Mouse (Mus musculus) adrenal gland, postnatal 36 days (tissue): ENCODE results near the gene Ripk4. TPM values are rescaled to one million over a fixed set of nuclear protein-coding genes. Genes with fewer than 3 reads are reported as not detected.

Experiments used
- DNase-seq, 2 experiments: peaks; one replicate each; pipeline ENCODE4 v3.0.0; 2021; ENCODE audit warnings: mixed read lengths in 1 of 2
- total RNA-seq, 2 experiments: library from RNA; stranded (reverse); gene quantifications; 2 replicates each; pipeline ENCODE4 v1.2.3; 2021

Gene Ripk4
- total RNA-seq, 2 experiments from 2014 or later: 0.16 to 0.63 TPM

DNA sequence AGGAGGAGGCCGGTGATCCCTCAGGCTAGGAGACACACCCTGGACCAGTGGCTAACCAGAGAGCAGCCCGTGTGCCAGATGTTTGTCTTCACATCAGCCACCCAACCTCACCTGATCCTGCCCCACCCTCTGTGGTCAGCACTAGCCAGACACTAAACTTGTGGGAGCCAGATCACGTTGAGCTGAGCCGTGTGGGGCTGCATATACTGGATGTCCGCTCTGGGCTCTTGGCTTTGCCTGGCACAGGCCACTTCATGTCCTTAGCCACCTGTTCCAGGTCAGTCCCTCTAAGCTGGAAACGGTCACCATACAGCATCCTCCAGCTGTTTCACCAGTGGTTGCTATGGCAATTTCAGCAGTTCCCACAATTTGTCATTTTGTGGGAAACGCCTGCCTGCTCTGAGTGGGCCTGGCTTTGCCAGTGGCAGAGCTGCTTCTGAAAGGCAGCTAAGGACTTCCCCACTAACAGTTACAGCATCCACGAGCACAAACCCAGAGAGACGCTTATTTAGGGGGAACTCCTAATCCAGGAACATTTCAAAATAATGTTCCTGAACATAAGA is 28.7 kb downstream of the Ripk4 start:
- no peak for DNase-seq

DNA sequence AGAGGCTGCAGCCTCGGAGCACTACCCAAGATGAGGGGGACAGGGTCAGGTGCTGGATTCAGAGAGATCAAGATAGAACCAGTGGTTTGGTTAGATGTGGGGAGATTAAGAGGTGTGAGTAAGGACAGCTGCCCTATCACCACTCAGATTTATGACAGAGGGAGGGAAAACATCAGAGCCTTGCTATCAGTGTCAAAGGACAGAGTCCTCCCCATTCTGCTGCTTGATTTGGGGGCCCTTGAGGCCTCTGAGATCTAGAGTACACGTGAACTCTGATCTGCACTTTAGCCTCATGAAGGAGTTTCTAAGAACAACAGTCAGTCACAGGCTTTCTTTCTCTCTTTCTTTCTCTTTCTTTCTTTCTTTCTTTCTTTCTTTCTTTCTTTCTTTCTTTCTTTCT is 30.0 kb downstream of the Ripk4 start:
- DNase-seq: no peak

DNA sequence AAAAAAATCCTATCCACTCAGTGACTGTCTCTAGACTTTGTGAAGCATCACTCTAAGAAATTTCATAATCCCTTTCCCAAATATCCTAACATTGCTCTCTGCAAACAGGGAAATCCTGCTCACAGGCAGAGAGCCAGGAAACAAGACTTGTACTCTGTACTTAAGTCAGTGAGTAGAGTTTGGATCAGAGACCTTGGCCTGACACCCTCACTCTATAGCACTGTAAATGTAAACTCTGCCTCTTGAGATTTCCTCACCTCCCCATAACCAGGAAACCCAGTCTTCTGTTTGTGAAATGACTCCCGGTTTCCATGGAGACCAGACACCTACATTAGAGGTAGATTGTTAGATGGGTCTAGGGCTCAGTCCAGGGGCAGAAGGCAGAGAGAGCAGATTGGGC is 33.3 kb downstream of the Ripk4 start:
- DNase-seq: no peak

DNA sequence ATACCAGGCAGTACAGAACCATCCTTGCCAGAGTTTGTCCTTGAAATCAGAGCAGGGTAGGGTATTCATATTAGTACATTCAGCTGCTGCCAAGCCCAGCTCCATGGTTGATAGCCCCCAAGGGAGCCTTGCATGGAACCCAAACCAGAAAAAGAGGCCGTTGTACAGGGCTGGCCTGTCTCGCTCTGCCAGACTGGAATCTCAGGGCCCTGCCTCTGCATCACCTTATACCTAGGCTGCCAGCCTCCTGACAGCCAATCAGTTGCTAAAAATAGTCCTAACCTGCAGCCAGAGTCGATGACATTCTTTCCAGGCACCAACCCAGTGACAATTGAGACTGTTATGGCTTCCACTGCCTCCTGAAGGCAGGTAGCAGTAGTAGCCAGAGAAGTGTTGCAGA is 37.2 kb downstream of the Ripk4 start:
- DNase-seq: no peak

DNA sequence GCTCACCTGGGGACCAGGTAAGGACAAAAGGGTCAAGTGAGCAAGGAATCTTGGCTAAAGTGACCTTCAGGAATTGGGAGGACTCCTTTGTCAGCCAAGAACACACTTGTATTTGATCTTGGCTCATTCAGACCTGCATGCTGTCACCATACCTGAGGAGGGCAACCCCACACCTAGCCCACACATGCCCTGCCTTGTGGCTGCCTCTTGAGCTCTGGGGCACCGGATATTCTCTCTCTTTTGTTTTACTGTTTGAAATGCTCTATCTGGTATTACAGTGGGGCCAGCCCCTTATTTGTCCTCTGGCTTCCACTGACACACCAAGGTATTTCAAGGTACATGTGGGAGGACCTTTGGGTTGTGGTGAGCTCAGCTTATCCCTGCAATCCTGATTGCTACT is 43.5 kb downstream of the Ripk4 start:
- no peak for DNase-seq

DNA sequence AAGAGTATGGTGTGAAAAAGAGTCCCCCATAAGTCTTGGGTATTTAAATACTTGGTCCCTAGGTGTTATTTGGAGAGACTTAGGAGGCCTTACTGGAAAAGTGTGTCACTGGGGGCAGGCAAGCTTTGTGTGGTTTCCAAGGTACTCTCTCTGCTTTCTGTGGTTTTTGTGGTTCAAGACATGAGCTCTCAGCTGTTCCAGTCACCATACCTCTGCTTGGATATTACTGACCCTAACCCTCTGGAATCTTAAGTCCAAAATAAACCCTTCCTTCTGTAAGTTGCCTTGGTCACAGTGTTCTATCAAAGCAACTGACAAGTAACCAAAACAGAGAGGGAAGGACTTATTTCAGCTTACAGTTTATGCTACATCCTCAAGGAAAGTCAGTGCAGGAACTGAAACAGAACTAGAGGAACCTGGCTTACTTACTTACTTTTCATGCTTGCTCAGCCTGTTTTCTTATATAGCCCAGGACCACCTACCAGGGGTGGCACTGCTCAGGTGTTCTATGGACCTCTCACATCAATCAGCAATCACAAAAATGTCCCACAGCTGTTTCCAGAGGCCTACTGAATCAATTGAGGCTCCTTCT is 44.1 kb downstream of the Ripk4 start:
- no peak for DNase-seq

DNA sequence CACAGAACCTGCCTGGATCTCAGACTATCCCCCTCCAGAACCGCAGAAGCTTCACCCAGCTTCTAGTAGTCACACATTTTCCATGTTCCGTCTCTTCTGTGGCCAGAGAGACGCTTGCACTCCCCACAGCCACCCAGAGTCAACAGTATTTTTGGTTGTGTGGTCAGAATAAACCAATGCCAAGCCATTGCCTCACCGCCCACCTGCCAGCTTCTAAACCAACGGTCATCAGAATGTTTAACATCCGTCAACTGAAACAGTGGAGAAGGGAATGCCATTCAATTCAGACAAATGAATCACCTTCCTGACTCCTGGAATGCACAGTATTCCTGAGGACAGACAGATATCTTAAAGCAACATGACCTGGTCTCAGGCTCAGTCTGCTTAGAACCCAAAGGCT is 47.0 kb downstream of the Ripk4 start:
- DNase-seq: no peak

DNA sequence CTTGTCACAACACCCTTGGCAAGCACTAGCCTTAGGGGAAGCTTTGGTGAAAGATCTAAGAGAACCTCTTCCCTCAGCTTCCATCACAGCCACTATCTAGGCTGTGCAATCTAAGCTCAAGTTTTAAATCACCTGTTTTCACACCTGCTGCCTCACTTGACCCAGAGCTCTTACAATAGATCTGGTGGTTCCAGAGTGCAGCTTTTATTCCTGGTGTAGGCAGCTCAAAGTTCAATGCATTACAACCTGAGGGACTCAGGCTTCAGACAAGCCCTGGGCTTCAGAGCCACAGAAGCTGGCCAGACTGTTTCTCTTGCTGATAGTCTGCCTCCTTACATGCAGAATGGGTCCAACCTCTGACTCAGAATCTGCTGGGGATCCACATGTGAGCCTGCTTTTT is 51.5 kb downstream of the Ripk4 start:
- DNase-seq: no peak

DNA sequence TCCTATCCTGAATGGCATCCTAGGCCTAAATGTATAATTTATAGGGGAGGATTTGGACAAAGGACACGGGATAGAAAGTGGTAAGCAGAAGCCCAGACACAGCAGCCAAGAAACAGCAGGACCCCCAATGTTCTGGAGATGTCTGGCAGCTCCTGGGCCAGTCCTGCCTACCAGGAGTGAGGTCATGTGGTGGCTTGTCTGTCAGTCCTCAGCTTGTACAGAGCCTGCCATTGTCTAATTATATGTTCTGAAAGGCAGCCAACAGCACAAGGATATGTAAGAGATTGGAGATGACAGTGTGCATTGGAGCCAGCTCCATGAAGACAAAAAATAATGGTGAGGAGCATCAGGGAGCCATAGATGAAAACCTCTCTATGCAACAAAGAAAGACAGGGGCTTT is 61.7 kb downstream of the Ripk4 start:
- DNase-seq: no peak

DNA sequence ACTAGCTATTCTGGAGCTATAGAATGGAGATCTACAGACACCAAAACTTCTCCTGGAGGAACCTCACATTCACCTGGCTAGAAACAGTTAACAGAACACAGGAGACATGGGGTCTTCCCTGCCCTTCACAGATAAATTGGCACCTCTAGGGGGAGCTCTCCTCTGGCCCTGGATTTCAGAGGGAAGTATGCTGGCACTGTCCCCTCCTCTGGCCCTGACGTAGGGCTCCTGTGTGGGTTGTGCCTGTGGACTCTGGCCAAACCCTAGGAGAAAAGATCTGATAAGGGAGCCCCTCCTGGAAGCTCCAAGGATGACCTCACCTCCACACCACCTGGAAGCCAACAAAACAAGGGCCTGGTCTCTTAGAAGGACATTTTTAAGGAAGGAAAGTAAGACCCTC is 65.8 kb downstream of the Ripk4 start:
- DNase-seq: peak; percentile 16 to 23

DNA sequence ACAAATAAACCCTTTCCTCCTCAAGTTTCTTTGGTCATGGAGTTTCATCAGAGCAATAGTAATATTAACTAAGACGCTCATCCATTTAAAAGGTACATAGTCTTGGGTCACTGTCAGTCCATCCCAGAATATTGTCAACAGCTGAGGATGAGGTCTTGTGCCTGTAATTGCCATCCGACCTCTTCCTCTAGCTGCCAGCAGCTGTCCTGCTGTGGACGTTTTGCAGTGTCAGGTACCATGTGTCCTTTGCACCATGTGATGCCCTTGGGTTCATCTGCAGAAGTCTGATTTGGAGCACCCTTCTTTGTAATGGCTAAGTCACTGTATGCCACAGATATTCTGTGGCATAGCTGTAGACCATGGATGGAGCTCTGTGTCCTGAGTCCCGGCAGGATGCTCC is 67.9 kb downstream of the Ripk4 start:
- no peak for DNase-seq

Other genes with a start within 250 kb of the Ripk4 start
- not detected for gene Fam3b, start 249.0 kb downstream of the Ripk4 start, total RNA-seq
- not detected for gene Tmprss2, start 152.6 kb downstream of the Ripk4 start, total RNA-seq
- gene Prdm15, start 88.1 kb upstream of the Ripk4 start, total RNA-seq: 10 to 100 TPM; 10.1 to 11.8 TPM
- 10 to 100 TPM; 26.5 to 35.1 TPM for gene C2cd2, start 198.8 kb upstream of the Ripk4 start, total RNA-seq
- gene Zbtb21, start 198.8 kb upstream of the Ripk4 start, total RNA-seq: 10 to 100 TPM; 38.1 to 52.1 TPM
- 10 to 100 TPM; 37.7 to 40.7 TPM for gene B230307C23Rik, start 233.5 kb upstream of the Ripk4 start, total RNA-seq